Mouse (Mus musculus): ENCODE results near the gene Mettl24.

- TF ChIP-seq FLI1 (IDR thresholded peaks at IDR 0.05; ENCODE audit: low read length) (no peak), GATA1 (IDR thresholded peaks at IDR 0.05; ENCODE audit: borderline replicate concordance, low read length) (no peak)
Observed at GRCm38 (mm10) chr10:40777171-40777570, 94.1 kb downstream of the Mettl24 start.
